Mouse (Mus musculus): ENCODE results near the gene Sez6.

The Sez6 gene

DNA sequence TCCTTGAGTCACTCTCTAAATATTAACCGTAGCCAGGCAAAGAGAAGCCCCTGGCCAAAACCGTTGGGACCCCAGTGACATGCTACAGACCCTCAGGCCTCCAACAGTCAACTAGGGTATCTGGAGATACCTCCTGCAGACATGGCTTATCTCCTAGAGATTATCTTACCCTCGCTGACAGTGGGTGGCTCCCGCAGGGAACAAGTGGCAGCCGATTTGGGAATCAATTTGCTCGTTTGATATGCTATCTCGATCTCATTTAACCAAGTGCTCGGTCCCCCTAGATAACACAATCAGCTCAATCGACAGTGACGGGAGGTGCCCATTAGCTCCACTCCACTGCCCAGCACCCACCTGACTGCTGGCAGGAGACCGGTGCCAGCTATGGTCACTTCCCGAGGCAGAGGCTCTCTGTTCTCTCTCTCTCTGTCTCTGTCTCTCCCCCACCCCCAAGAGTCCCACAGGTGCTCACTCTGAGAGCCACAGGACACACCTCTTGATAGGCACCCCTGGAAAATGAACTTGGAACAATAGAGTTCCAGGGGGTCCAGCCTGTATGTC lies 19.6 kb downstream of the Sez6 start:
- peak in 1 of 2 experiments; percentile 59 for DNase-seq

- DNase-seq: peak; percentile 90 to 92
Measured at GRCm38 (mm10) chr11:77950797-77951228, 20.2 kb downstream of the Sez6 start.

GRCm38 (mm10) chr11:77953671-77954070 lies 23.1 kb downstream of the Sez6 start:
- peak in 1 of 2 experiments; percentile 70 for DNase-seq

DNA sequence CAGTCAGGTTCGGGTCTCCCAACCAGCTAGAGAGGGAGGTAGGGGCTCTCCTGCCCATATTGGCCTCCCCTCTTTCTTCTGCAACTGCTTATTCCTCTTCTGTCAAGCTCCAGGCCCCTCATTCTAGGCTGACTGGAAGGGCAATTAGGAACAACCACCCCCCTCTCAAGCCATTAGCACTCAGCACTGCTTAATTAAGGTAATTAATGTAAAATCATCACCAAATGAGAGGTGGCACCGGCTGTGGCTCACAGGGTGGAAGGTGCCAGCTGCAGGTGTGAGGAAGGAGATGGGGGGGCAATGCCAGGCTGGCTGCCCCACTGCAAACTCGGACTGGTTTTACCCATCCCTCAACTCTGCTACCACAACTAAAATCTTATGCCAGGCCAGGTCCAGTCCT lies 25.8 kb downstream of the Sez6 start:
- DNase-seq: no peak

DNA sequence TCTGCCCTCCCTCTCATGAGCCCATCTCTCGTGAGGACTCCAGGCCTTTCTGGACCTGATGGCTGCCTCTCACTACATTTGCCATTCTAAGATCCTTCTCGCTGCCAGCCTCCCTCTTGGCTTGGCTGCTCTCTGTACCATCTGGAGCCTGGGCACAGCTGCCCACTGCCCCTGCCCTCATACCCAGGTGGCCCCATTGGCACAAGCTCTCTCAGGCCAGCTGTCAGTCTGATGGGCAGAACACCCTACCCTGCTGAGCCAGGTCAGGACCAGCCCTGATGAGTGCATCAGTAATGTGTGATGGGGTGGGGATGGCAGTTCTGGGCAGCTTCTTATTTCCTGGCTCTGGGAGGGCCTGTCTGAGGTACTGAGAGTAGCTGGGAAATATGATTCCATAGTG lies 27.7 kb downstream of the Sez6 start:
- peak; percentile 58 to 60 for DNase-seq

GRCm38 (mm10) chr11:77958932-77959331 lies 28.3 kb downstream of the Sez6 start:
- peak in 1 of 2 experiments; percentile 17 for DNase-seq

DNA sequence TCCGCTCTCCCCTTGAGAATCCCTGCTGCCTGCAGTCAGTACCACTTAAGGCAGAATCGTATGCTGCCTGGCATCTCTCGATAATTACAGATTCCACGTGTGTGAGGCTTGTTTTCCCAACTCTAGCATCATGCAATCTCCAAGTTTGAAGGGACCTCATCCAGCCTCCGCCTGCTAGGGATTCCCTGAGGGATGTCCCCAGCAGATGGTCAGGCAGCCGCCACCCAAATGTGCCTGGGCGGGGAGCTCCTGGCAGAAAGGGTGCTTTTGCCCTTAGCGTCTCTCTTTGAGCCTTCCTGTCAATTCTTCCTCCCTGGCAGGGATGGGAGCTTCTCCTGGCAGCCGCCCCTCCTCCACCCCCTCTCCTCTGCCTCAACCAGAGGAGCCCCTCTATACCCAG lies 29.6 kb downstream of the Sez6 start:
- DNase-seq: peak in 1 of 2 experiments; percentile 47

- DNase-seq: peak in 1 of 2 experiments; percentile 25
Measured at GRCm38 (mm10) chr11:77960898-77961297, 30.3 kb downstream of the Sez6 start.

GRCm38 (mm10) chr11:77962946-77963345 lies 32.3 kb downstream of the Sez6 start:
- peak in 1 of 2 experiments; percentile 54 for DNase-seq

DNA sequence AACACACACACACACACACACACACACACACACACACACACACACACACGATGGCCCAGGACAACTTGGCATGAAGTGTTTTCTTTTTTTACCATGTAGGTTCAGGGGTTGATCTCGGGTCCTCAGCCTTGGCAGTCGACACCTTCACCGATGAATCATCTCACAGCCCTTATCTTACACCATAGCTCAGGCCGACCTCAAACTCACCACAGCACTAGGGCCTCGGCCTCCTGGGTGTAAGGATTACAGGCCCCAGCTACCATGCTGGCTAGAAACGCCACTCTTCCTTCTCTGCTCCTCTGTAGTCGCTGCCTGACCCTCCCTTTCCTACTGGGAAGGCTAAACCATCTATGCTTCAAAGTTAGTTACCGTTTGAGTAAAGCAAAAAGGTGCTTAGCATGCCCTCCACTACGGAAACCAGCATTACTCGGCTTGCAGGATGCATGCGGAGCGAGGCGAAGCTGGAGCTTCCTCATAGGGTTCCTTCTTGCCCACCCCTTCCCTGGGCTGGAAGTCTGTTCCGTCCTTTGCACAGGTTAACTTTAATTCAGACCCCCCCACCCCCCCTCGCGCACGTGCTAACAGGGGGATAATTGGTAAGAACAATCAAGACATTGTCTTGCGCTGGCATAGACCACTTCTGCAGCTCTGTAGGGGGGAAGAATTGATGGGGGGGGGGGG lies 34.0 kb downstream of the Sez6 start:
- no peak for DNase-seq

DNA sequence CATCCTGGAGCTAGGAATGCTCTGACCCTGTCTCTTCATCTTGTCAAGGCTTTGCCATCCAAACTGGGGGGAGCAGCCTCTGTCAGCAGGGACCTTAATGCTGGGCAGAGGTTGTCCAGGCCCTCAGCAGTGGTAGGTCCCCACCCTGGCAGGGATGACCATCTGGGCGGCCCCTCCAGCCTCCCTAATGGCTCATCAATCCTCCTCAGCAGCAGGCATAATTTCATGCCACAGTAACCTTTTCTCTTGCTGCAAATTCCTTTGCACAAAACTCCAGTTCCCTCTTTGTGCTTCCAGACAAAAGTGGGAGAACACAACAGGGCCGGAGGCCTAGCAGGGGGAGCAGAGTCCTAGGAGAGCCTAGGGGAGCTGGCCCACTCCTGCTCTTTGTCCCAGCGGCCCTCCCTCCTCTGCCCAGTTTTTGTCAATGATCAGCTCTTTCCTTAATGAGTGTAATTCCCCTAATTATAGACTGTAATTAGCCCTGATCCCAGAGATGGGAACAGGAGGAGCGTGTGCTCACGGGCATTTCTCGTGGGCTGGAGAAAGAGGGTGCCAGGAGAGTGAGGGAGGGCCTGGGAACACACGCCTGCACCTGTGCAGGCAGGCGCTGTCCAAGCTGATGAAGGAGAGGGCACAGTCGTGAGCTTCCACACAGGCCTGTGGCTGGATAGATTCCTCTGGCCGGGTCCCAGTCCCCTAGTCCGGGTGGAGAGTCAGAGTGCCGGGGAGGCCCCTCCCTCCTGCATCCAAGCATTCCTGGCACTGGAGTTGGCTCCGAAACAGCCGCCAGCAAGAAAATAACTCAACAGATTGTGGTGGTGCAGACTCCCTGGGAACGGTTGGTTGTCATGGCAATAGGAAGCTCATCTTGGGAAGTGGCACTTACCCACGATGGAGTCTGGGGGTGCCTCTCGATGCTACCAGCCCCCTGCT lies 34.8 kb downstream of the Sez6 start:
- DNase-seq: peak; percentile 93

DNA sequence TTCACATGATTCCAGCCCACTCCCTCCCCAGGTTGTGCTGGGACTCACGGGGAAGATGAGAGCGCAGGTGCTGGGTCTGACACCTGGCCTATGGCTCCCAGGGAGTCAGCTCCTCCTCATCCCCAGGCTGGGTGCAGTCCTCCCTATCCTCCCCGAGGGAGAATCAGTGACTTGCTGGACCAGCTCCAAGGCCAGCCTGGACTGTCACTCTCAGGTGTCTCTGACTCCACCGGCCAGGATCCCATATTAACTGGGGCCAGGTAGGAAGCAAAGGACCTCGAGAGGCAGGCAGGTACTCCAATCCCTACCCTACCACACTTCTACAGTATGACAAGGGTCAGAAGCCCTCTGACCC lies 35.4 kb downstream of the Sez6 start:
- DNase-seq: peak in 1 of 2 experiments; percentile 78

DNA sequence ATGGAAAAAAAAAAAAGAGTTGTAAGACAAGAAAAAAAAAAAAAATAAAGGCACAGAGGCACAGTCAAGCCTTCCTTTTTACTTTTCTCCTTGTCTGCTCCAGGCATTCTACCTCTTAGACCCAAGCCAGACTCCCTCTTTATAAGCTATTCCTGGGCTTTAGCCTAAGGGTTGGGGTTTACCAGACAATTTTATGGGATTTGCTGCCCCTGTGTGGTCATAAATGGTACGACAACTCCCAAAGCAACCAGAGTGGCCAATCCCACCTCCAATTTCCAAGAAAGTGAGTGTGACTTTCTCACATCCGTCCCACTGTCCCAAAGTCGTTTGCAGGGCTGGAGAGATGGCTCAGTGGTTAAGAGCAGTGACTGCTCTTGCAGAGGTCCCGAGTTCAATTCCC lies 36.5 kb downstream of the Sez6 start:
- peak; percentile 84 to 90 for DNase-seq

GRCm38 (mm10) chr11:77968786-77969185 lies 38.2 kb downstream of the Sez6 start:
- DNase-seq: no peak

GRCm38 (mm10) chr11:77970718-77971117 lies 40.1 kb downstream of the Sez6 start:
- peak; percentile 66 to 75 for DNase-seq

GRCm38 (mm10) chr11:77973520-77973919 lies 42.9 kb downstream of the Sez6 start:
- DNase-seq: no peak

GRCm38 (mm10) chr11:77974325-77974724 lies 43.7 kb downstream of the Sez6 start:
- DNase-seq: peak in 1 of 2 experiments; percentile 17

- DNase-seq: no peak
Measured at GRCm38 (mm10) chr11:77975873-77976272, 45.3 kb downstream of the Sez6 start.

- peak in 1 of 2 experiments; percentile 23 for DNase-seq
Measured at GRCm38 (mm10) chr11:77978161-77978560, 47.6 kb downstream of the Sez6 start.

- DNase-seq: peak in 1 of 2 experiments; percentile 23
Measured at GRCm38 (mm10) chr11:77979221-77979809, 48.7 kb downstream of the Sez6 start.

DNA sequence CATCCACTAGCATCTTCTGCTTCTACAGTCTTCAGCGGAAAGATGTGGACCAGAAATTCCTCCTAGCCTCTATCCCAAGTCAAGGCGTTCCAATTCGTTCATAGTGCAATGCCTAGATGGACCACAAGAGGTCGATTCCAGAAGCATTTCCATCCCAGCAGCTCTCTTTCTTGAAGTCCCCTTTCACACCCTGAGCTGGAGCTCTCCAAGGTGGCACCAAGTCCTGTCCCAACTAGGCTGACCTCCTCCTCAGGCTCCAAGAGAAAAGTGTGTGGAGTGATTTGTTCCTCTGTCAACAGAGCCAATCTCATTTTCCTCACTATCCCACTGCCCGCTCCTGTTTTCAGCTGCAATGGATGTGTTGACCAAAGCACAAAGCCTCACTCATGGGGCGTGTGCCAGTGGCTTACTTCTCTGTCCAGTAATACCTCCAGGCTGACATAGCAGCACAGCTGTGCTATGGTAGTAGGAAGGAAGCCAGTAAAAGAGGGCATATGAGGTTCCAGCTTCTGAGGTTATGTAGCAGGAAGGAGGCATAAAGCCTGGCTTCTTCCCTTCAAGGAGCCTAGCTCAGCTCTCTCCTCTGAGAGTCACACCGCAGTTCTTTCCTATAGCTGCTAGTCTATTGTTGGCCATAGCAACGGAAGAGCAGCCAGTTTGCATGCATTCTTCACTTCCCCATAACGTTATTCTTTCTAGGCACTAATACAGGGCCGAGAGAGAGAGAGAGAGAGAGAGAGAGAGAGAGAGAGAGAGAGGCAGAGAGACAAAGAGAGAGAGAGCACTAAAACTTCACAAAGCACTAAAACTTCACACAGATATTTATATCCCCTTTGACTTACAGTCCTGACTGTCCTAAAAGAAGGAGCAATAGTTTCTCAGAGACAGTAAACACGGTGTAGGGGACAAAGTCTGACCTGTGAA lies 49.9 kb downstream of the Sez6 start:
- peak; percentile 58 to 71 for DNase-seq
